Mouse (Mus musculus): Measurements from ENCODE around the gene Gm10322.

The Gm10322 gene

GRCm38 (mm10) chr10:59615981-59616520 is at the start of gene Gm10322:
TSS of gene Gm10322 (plus strand) at chr10:59616063.
- no peak for DNase-seq (ENCODE audit: low read depth, low spot score)

DNA sequence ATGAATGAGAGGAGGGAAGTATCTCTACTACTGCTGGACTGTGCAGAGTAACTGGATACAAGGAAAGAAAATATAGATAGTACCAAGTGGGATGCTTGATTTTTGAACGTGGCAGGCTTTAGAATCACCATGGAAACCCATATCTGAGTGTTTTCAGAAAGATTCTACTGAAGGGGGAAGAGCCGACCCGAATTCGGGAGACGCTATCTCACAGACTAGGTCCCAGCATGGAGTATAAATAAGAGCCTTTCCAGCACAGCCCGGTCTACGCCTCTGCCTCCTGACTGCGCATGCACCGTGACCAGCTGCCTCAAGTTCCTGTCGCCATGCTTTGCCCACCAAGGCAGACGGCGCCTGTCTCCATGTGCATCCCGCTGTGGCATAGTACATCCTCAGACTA is 48.9 kb upstream of the Gm10322 start:
- no peak for DNase-seq (ENCODE audit: low read depth, low spot score)

DNA sequence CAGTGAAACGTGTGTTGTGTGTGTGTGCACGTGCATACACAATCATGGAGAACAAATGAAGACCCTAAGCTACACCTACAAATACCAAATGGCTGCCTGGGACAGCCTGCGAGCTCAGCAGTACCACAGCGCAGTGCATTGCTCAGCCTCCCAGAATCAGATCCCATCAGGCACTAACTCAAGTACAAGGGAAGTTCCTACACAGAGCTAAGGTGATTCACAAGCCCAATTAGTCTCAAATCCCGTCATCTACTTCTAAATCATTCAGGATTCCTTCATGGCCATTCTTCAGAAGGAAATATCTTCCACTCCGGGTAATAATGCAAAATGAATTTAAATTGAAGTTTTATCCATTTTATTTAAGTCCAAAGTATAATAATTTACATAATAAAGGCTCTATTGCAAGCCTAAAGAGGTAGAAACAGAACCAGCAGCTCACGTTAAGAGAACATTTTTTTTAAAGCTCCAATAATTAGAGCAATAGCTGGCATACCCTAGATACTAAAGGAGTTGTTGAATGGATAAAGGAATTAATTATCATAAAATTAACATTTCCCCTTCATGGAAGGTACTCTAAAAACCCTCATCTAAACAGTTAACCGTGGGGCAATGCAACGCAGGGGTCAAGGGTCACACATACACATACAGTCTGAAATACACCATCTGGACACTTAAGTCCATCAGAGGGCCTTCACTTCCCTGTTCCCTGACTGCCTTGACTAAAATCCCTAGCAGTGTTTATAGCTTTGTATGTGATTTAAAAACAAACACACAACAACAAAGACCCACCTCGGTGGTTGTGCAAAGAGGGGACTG is 47.0 kb upstream of the Gm10322 start:
- no peak for DNase-seq (ENCODE audit: low read depth, low spot score)

DNA sequence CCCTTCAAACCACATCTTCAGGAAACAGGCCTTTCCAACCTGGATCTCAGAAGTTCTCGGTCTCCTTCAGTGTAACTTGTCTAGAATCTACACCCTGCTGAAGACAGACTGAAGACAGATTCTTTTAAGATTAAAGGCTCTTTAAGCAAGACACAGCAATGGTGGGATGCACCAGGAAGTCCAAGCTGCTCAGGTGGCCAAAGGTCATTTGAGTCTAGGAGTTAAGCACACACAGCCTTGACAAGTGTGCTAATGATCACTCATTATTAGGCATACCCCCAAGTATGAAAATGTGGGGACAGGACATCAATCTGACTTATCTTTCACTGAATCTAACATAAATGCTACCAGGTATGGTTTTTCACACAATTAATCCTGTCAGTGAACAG is 46.4 kb upstream of the Gm10322 start:
- no peak for DNase-seq (ENCODE audit: low read depth, low spot score)

- no peak for DNase-seq (ENCODE audit: low read depth, low spot score)
Observed at GRCm38 (mm10) chr10:59570360-59570759, 45.5 kb upstream of the Gm10322 start.

- no peak for DNase-seq (ENCODE audit: low read depth, low spot score)
Observed at GRCm38 (mm10) chr10:59570780-59571179, 45.1 kb upstream of the Gm10322 start.

DNA sequence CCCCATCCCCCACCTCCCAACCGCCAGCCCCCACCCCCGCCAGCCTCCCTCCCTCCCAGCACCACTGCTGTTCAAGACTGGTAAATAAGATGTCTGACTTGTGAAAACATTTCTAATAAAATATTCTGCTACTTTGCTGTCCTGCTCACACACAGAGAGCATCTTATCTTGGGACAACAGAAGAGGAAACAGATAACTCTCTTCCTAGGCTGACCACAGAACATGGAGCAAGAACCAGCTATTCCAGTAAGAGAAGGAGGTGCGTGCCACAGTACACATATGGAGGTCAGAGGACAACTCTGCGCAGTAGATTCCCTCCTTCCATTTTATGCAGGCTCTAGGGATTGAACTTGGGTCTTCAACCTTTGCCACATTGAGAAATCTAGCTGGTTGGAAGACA is 44.6 kb upstream of the Gm10322 start:
- DNase-seq (ENCODE audit: low read depth, low spot score): no peak

DNA sequence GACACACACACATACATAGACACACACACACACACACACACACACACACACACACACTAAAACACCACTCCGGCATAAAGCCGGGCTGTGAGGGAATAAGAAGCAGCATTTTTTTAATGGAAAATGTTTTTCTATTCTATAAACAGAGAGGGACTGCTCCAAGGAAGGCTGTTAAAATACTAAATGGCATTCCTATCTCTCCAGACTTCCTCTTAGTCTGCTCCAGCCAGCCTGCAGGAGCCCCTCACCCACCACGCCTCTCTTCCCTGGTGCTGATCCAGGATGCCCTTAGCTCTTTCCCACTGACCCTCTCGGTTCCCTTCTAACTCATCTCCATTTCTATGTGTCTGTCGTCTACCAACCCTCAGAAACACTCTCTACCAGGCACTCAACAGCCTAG is 43.9 kb upstream of the Gm10322 start:
- DNase-seq (ENCODE audit: low read depth, low spot score): no peak

- DNase-seq (ENCODE audit: low read depth, low spot score): no peak
Observed at GRCm38 (mm10) chr10:59576305-59576704, 39.6 kb upstream of the Gm10322 start.

GRCm38 (mm10) chr10:59577871-59578801 is 37.7 kb upstream of the Gm10322 start:
- no peak for DNase-seq (ENCODE audit: low read depth, low spot score)

- no peak for DNase-seq (ENCODE audit: low read depth, low spot score)
Observed at GRCm38 (mm10) chr10:59579645-59580044, 36.2 kb upstream of the Gm10322 start.

DNA sequence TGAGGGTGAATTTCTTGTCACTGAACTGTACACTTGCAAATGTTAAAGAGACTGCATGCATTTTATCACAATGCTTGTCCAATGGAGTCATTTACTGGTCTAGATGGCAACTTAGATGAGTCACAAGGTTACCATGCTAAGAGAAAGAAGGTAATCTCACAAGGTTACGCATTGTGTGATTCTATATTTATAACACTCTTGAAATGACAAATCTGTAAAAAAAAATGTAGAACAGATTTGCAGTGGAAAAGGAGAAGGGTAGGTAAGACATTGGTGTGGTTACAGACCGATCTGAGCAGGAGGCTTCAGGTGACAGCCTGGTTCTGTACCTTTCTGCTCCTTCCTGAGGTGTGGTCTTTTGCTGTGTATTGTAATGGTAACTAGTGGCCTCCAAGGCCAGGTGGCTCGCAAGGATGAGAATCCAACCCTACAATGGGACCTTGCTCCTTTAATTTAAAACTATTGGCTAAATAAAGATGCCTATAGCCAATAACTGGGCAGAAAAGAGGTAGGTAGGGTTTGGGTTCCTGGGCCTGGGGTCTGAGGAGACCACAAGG is 35.2 kb upstream of the Gm10322 start:
- no peak for DNase-seq (ENCODE audit: low read depth, low spot score)

GRCm38 (mm10) chr10:59581826-59582543 is 33.9 kb upstream of the Gm10322 start:
- DNase-seq (ENCODE audit: low read depth, low spot score): no peak

- no peak for DNase-seq (ENCODE audit: low read depth, low spot score)
Observed at GRCm38 (mm10) chr10:59585621-59586020, 30.2 kb upstream of the Gm10322 start.

DNA sequence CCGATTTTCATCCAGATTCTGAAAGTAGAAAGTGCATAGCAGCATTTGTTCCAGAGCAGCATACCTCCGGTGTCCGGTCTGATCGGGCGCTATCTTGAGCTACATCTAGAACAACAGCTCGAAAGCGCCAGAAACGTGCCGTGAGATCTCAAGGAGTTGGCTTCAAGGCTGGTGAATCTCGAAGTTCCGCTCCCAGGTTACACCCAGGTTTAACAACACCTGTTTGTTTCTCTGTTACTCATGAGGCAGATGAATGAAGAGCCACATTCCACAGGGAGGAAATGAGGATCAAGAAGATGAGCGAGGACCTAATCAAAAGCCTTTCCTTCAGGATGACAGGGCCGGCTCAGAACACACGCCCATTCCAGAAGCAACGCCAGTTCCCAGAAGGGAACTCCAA is 29.0 kb upstream of the Gm10322 start:
- no peak for DNase-seq (ENCODE audit: low read depth, low spot score)

DNA sequence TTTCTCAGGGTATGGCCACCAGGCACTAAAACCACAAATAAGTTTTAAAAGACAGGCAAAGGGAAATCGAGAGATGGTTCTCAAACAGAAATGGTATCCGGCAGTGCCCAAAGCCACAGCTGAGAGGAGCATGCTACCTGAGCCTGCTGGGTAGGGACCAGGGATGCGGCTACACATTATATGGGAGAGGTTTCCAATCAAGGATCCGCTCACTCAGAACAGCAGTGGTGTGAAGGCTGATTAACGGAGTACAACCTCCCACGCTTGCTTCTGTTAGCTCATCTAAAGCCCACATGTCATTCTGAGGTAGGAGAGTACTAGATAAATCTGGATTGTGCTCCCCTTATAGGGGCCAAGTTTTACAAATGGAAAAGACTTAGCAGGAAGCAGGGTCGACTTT is 27.7 kb upstream of the Gm10322 start:
- DNase-seq (ENCODE audit: low read depth, low spot score): no peak

DNA sequence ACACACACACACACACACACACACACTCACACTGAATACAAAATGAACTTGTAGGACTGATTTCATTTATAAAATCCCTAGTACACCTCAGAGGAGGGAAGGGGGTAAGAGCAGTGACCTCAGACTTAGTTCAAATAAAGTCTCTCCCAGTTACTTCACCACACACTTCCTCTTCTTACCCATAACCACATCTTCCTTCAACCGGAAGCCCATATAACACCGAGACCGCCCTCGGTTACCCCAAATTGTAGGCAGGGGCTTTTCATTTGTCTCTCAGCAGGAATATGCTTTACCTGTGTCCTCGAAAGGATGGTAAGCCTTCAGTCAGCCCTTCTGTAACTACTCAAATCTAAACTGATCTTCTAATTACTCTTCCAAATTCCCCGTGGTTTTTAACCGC is 26.4 kb upstream of the Gm10322 start:
- no peak for DNase-seq (ENCODE audit: low read depth, low spot score)

GRCm38 (mm10) chr10:59589856-59590255 is 26.0 kb upstream of the Gm10322 start:
- no peak for DNase-seq (ENCODE audit: low read depth, low spot score)

DNA sequence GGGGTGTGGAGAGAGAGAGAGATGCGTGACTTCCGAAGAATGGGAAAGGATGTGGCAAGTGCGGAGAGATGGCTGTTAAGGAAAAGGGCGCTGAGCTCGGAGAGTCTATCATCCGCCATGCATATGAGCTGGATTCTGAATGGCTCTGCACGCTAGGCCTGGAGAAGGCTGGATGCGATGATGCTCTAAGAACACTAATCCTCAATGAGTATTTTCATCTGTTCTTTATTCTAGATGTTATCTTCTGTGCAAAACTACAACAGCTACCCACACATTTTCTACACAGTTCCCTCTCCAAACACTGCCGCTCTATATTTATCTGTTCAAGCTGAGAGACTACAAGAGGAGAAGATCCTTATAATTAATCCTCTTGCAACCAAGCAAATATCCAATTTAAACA is 25.3 kb upstream of the Gm10322 start:
- no peak for DNase-seq (ENCODE audit: low read depth, low spot score)

DNA sequence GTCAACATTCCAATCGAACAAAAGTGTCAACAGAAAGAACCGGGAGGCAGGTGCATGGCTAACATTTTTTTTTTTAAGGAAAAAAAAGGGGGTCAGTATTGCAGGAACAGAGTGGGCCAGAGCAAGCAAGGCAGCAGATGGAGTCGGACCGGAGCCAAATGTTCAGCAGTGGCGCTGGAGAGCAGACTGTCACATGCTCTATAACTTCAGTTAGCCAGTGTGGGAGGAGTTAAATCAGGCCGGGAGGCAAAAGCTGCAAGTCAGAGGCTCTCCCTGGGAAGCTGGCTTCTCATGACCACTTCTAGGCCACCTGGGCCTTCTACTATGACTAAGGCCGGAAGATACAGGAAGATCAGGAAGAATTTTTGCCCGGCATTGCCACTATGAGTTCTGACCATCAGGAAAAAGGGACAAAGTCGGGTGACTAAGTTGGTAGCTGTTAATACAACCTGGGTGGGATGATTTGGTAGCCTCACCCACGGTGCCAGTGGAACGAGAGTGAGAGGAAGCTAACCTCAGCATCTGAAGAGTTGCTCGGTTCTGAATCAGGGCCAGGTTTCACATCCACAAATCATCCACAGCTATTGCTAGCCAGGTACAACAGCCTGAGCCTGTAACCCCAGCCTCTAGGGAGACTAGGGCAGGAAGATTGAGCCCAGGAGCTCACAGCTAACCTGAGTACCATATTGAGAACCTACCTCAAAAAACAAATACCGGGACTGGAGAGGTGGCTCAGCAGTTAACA is 21.9 kb upstream of the Gm10322 start:
- DNase-seq (ENCODE audit: low read depth, low spot score): no peak

DNA sequence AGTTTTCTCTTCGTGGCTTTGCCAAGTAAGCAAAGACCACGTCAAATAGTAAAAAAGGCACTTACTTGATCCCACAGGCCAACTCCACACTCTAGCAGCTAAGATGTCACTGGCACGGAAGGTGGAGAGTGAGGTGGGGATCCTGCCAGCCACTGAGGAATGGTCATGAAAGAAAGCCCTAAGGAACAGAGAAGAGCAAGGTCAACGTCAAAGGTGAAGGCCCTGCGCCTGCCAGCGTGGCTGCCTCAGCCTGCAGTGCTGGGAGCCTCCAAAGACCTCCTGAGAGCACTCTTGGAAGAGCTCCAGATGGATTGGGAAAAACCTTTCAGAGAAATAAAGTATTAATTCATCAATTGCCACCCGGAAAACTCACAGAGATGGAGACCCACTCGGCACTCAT is 15.3 kb upstream of the Gm10322 start:
- no peak for DNase-seq (ENCODE audit: low read depth, low spot score)

All from retina, adult 2 months (tissue).